Mouse (Mus musculus): ENCODE measurements around the gene Sez6l. TPM values are rescaled to one million over a fixed set of nuclear protein-coding genes. Genes with fewer than 3 reads are reported as not detected.

Gene Sez6l
- polyA plus RNA-seq, 1 experiment from 2014 or later, result 22.1 TPM

- H3K27me3 ChIP-seq (replicated peaks; ENCODE audit: control insufficient read depth, insufficient read depth, low read length), result no peaks in the 10 kb centered on the region
- ATAC-seq, result 0 out of 2 replicates have a peak, but pooled peaks have one; percentile 15
- H3K9me3 ChIP-seq (replicated peaks; ENCODE audit: control insufficient read depth, low read length), result no peaks in the 10 kb centered on the region
- 33% methylated on average over 2 of the region's 2 CpGs for WGBS
- peaks cover 11% of the 10 kb centered on the region for H3K4me1 ChIP-seq (ENCODE audit: control insufficient read depth, insufficient read depth, low read length)
- H3K9ac ChIP-seq (ENCODE audit: low read length), result no peak overlapping the region
- H3K4me2 ChIP-seq (ENCODE audit: low read length), result no peak overlapping the region
- H3K36me3 ChIP-seq (ENCODE audit: control insufficient read depth, insufficient read depth, low read length), result no peaks in the 10 kb centered on the region
- DNase-seq (ENCODE audit: low spot score), result peak; percentile 63
- no peak overlapping the region for H3K4me3 ChIP-seq (ENCODE audit: low read depth, low read length)
- peak overlapping the region; percentile 16; the same call in 1 of the 2 replicates for H3K27ac ChIP-seq (ENCODE audit: low read depth, low read length)
Measured at GRCm38 (mm10) chr5:112607119-112607518, 30.1 kb upstream of the Sez6l start.

- no peak for DNase-seq (ENCODE audit: low spot score)
- Histone ChIP-seq H3K4me1 (ENCODE audit: control insufficient read depth, insufficient read depth, low read length) (peaks cover 13% of the 10 kb centered on the region), H3K27ac (ENCODE audit: low read depth, low read length) (no peak overlapping the region)
Measured at GRCm38 (mm10) chr5:112605371-112605770, 28.4 kb upstream of the Sez6l start.

GRCm38 (mm10) chr5:112604251-112604650 is 27.3 kb upstream of the Sez6l start:
- WGBS, result 73% methylated on average over 1 of the region's 1 CpGs
- no peak overlapping the region for H3K4me2 ChIP-seq (ENCODE audit: low read length)
- H3K4me3 ChIP-seq (ENCODE audit: low read depth, low read length), result no peak overlapping the region
- H3K36me3 ChIP-seq (ENCODE audit: control insufficient read depth, insufficient read depth, low read length), result no peaks in the 10 kb centered on the region
- peaks cover 20% of the 10 kb centered on the region for H3K4me1 ChIP-seq (ENCODE audit: control insufficient read depth, insufficient read depth, low read length)
- DNase-seq (ENCODE audit: low spot score) (no peak), ATAC-seq (no peak)
- no peak overlapping the region for H3K27ac ChIP-seq (ENCODE audit: low read depth, low read length)
- H3K9me3 ChIP-seq (replicated peaks; ENCODE audit: control insufficient read depth, low read length), result no peaks in the 10 kb centered on the region
- H3K9ac ChIP-seq (ENCODE audit: low read length), result no peak overlapping the region
- H3K27me3 ChIP-seq (replicated peaks; ENCODE audit: control insufficient read depth, insufficient read depth, low read length), result no peaks in the 10 kb centered on the region

More at GRCm38 (mm10) chr5:112605371-112605770, 28.4 kb upstream of the Sez6l start:
- ATAC-seq, result no peak
- H3K9ac ChIP-seq (ENCODE audit: low read length), result no peak overlapping the region
- no peak overlapping the region for H3K4me3 ChIP-seq (ENCODE audit: low read depth, low read length)
- WGBS, result 91% methylated on average over 14 of the region's 14 CpGs
- H3K27me3 ChIP-seq (replicated peaks; ENCODE audit: control insufficient read depth, insufficient read depth, low read length), result no peaks in the 10 kb centered on the region
- H3K9me3 ChIP-seq (replicated peaks; ENCODE audit: control insufficient read depth, low read length), result no peaks in the 10 kb centered on the region
- H3K4me2 ChIP-seq (ENCODE audit: low read length), result no peak overlapping the region
- H3K36me3 ChIP-seq (ENCODE audit: control insufficient read depth, insufficient read depth, low read length), result no peaks in the 10 kb centered on the region

- Histone ChIP-seq H3K4me1 (ENCODE audit: control insufficient read depth, insufficient read depth, low read length) (peaks cover 20% of the 10 kb centered on the region), H3K4me2 (ENCODE audit: low read length) (no peak overlapping the region), H3K9me3 (replicated peaks; ENCODE audit: control insufficient read depth, low read length) (no peaks in the 10 kb centered on the region), H3K36me3 (ENCODE audit: control insufficient read depth, insufficient read depth, low read length) (no peaks in the 10 kb centered on the region), H3K27me3 (replicated peaks; ENCODE audit: control insufficient read depth, insufficient read depth, low read length) (no peaks in the 10 kb centered on the region), H3K27ac (ENCODE audit: low read depth, low read length) (no peak overlapping the region), H3K9ac (ENCODE audit: low read length) (no peak overlapping the region), H3K4me3 (ENCODE audit: low read depth, low read length) (no peak overlapping the region)
- DNase-seq (ENCODE audit: low spot score), result no peak
- ATAC-seq, result no peak
- WGBS, result 33% methylated on average over 3 of the region's 3 CpGs
Measured at GRCm38 (mm10) chr5:112603594-112603993, 26.6 kb upstream of the Sez6l start.

- H3K9ac ChIP-seq (ENCODE audit: low read length), result no peak overlapping the region
- ATAC-seq, result peak; percentile 57; the same call in 1 of the 2 replicates
- H3K27ac ChIP-seq (ENCODE audit: low read depth, low read length), result peak overlapping the region; percentile 45
- no peaks in the 10 kb centered on the region for H3K27me3 ChIP-seq (replicated peaks; ENCODE audit: control insufficient read depth, insufficient read depth, low read length)
- H3K4me3 ChIP-seq (ENCODE audit: low read depth, low read length), result no peak overlapping the region
- WGBS, result 32% methylated on average over 11 of the region's 11 CpGs
- H3K36me3 ChIP-seq (ENCODE audit: control insufficient read depth, insufficient read depth, low read length), result no peaks in the 10 kb centered on the region
- no peak overlapping the region for H3K4me2 ChIP-seq (ENCODE audit: low read length)
- H3K9me3 ChIP-seq (replicated peaks; ENCODE audit: control insufficient read depth, low read length), result no peaks in the 10 kb centered on the region
- DNase-seq (ENCODE audit: low spot score), result peak; percentile 75
- H3K4me1 ChIP-seq (ENCODE audit: control insufficient read depth, insufficient read depth, low read length), result peaks cover 9% of the 10 kb centered on the region
Measured at GRCm38 (mm10) chr5:112600309-112600939, 23.4 kb upstream of the Sez6l start.

GRCm38 (mm10) chr5:112599538-112600308 is 22.7 kb upstream of the Sez6l start:
- no peak for ATAC-seq
- H3K4me2 ChIP-seq (ENCODE audit: low read length), result no peak overlapping the region
- peak overlapping the region; percentile 45 for H3K27ac ChIP-seq (ENCODE audit: low read depth, low read length)
- H3K27me3 ChIP-seq (replicated peaks; ENCODE audit: control insufficient read depth, insufficient read depth, low read length), result no peaks in the 10 kb centered on the region
- no peaks in the 10 kb centered on the region for H3K9me3 ChIP-seq (replicated peaks; ENCODE audit: control insufficient read depth, low read length)
- DNase-seq (ENCODE audit: low spot score), result no peak
- peaks cover 9% of the 10 kb centered on the region for H3K4me1 ChIP-seq (ENCODE audit: control insufficient read depth, insufficient read depth, low read length)
- no peak overlapping the region for H3K4me3 ChIP-seq (ENCODE audit: low read depth, low read length)
- no peak overlapping the region for H3K9ac ChIP-seq (ENCODE audit: low read length)
- 85% methylated on average over 6 of the region's 6 CpGs for WGBS
- no peaks in the 10 kb centered on the region for H3K36me3 ChIP-seq (ENCODE audit: control insufficient read depth, insufficient read depth, low read length)

GRCm38 (mm10) chr5:112597876-112598275 is 20.9 kb upstream of the Sez6l start:
- Histone ChIP-seq H3K9ac (ENCODE audit: low read length) (no peak overlapping the region), H3K4me3 (ENCODE audit: low read depth, low read length) (no peak overlapping the region), H3K4me1 (ENCODE audit: control insufficient read depth, insufficient read depth, low read length) (peaks cover 9% of the 10 kb centered on the region), H3K9me3 (replicated peaks; ENCODE audit: control insufficient read depth, low read length) (no peaks in the 10 kb centered on the region), H3K27me3 (replicated peaks; ENCODE audit: control insufficient read depth, insufficient read depth, low read length) (no peaks in the 10 kb centered on the region), H3K36me3 (ENCODE audit: control insufficient read depth, insufficient read depth, low read length) (no peaks in the 10 kb centered on the region), H3K27ac (ENCODE audit: low read depth, low read length) (peak overlapping the region; percentile 79), H3K4me2 (ENCODE audit: low read length) (no peak overlapping the region)
- peak; percentile 78 for ATAC-seq
- peak; percentile 84 for DNase-seq (ENCODE audit: low spot score)
- 50% methylated on average over 6 of the region's 6 CpGs for WGBS

- DNase-seq (ENCODE audit: low spot score) (no peak), ATAC-seq (no peak)
- H3K27me3 ChIP-seq (replicated peaks; ENCODE audit: control insufficient read depth, insufficient read depth, low read length), result no peaks in the 10 kb centered on the region
- H3K9me3 ChIP-seq (replicated peaks; ENCODE audit: control insufficient read depth, low read length), result no peaks in the 10 kb centered on the region
- no peaks in the 10 kb centered on the region for H3K36me3 ChIP-seq (ENCODE audit: control insufficient read depth, insufficient read depth, low read length)
- peak overlapping the region; percentile 79; the same call in 1 of the 2 replicates for H3K27ac ChIP-seq (ENCODE audit: low read depth, low read length)
- H3K9ac ChIP-seq (ENCODE audit: low read length), result no peak overlapping the region
- no peak overlapping the region for H3K4me2 ChIP-seq (ENCODE audit: low read length)
- 82% methylated on average over 2 of the region's 2 CpGs for WGBS
- peaks cover 9% of the 10 kb centered on the region for H3K4me1 ChIP-seq (ENCODE audit: control insufficient read depth, insufficient read depth, low read length)
- no peak overlapping the region for H3K4me3 ChIP-seq (ENCODE audit: low read depth, low read length)
Measured at GRCm38 (mm10) chr5:112597307-112597706, 20.3 kb upstream of the Sez6l start.

- Histone ChIP-seq H3K27ac (ENCODE audit: low read depth, low read length) (no peak overlapping the region), H3K9ac (ENCODE audit: low read length) (no peak overlapping the region), H3K4me3 (ENCODE audit: low read depth, low read length) (no peak overlapping the region), H3K9me3 (replicated peaks; ENCODE audit: control insufficient read depth, low read length) (no peaks in the 10 kb centered on the region), H3K27me3 (replicated peaks; ENCODE audit: control insufficient read depth, insufficient read depth, low read length) (no peaks in the 10 kb centered on the region), H3K4me2 (ENCODE audit: low read length) (no peak overlapping the region), H3K4me1 (ENCODE audit: control insufficient read depth, insufficient read depth, low read length) (peaks cover 9% of the 10 kb centered on the region), H3K36me3 (ENCODE audit: control insufficient read depth, insufficient read depth, low read length) (no peaks in the 10 kb centered on the region)
- DNase-seq (ENCODE audit: low spot score) (no peak), ATAC-seq (no peak)
- WGBS, result 90% methylated on average over 9 of the region's 9 CpGs
Measured at GRCm38 (mm10) chr5:112596729-112597128, 19.7 kb upstream of the Sez6l start.
